Mouse (Mus musculus): ENCODE data around the gene Asap3.

Gene Asap3

GRCm38 (mm10) chr4:136223549-136224239, 17.5 kb downstream of the Asap3 start:
- no peak for DNase-seq (ENCODE audit: low read depth)

- DNase-seq (ENCODE audit: low read depth): no peak
These were observed 18.0 kb downstream of the Asap3 start for GRCm38 (mm10) chr4:136224240-136224559.

GRCm38 (mm10) chr4:136224677-136225460, 18.7 kb downstream of the Asap3 start:
- DNase-seq (ENCODE audit: low read depth): no peak

GRCm38 (mm10) chr4:136227408-136227807, 21.2 kb downstream of the Asap3 start:
- DNase-seq (ENCODE audit: low read depth): no peak

GRCm38 (mm10) chr4:136228640-136229039, 22.5 kb downstream of the Asap3 start:
- no peak for DNase-seq (ENCODE audit: low read depth)

GRCm38 (mm10) chr4:136238669-136239068, 32.5 kb downstream of the Asap3 start:
- no peak for DNase-seq (ENCODE audit: low read depth)

GRCm38 (mm10) chr4:136239111-136239510, 32.9 kb downstream of the Asap3 start:
- no peak for DNase-seq (ENCODE audit: low read depth)

GRCm38 (mm10) chr4:136239622-136240021, 33.5 kb downstream of the Asap3 start:
- DNase-seq (ENCODE audit: low read depth): no peak

- no peak for DNase-seq (ENCODE audit: low read depth)
These were observed 34.0 kb downstream of the Asap3 start for GRCm38 (mm10) chr4:136240123-136240522.

- DNase-seq (ENCODE audit: low read depth): no peak
These were observed 34.8 kb downstream of the Asap3 start for GRCm38 (mm10) chr4:136240955-136241354.

GRCm38 (mm10) chr4:136242065-136242703, 36.0 kb downstream of the Asap3 start:
- DNase-seq (ENCODE audit: low read depth): no peak

GRCm38 (mm10) chr4:136242728-136243127, 36.6 kb downstream of the Asap3 start:
- DNase-seq (ENCODE audit: low read depth): no peak

- no peak for DNase-seq (ENCODE audit: low read depth)
These were observed 38.0 kb downstream of the Asap3 start for GRCm38 (mm10) chr4:136244208-136244607.

GRCm38 (mm10) chr4:136245681-136246080, 39.5 kb downstream of the Asap3 start:
- DNase-seq (ENCODE audit: low read depth): no peak

- no peak for DNase-seq (ENCODE audit: low read depth)
These were observed 40.4 kb downstream of the Asap3 start for GRCm38 (mm10) chr4:136246568-136246969.

- no peak for DNase-seq (ENCODE audit: low read depth)
These were observed 41.2 kb downstream of the Asap3 start for GRCm38 (mm10) chr4:136247386-136247728.

- DNase-seq (ENCODE audit: low read depth): no peak
These were observed 41.7 kb downstream of the Asap3 start, which contains the start of gene Tcea3 for GRCm38 (mm10) chr4:136247729-136248463. Tcea3 (plus strand) TSS chr4:136247729.

- DNase-seq (ENCODE audit: low read depth): no peak
These were observed 42.5 kb downstream of the Asap3 start for GRCm38 (mm10) chr4:136248464-136249331.

GRCm38 (mm10) chr4:136249332-136249647, 43.1 kb downstream of the Asap3 start:
- DNase-seq (ENCODE audit: low read depth): no peak

GRCm38 (mm10) chr4:136249780-136250179, 43.6 kb downstream of the Asap3 start:
- DNase-seq (ENCODE audit: low read depth): peak; percentile 87

- DNase-seq (ENCODE audit: low read depth): no peak
These were observed 49.8 kb downstream of the Asap3 start for GRCm38 (mm10) chr4:136255919-136256318.

- DNase-seq (ENCODE audit: low read depth): no peak
These were observed 50.5 kb downstream of the Asap3 start for GRCm38 (mm10) chr4:136256696-136257095.

All from fibroblast of lung, adult 2 months (primary cell).